Comparison of ENCODE assay signal across 25 mouse cellular contexts in genomic region chr12:12243148-12243547, GRCm38 (mm10). TPM values are rescaled to one million over a fixed set of nuclear protein-coding genes. Genes with fewer than 3 reads are reported as not detected.
A peak's percentile ranks its signal among the peaks of the same experiment; 100 is the strongest.
DNase-seq lines count a peak whose midpoint lies in the region; ATAC-seq lines count a peak whose summit lies in the region.
"Had no signal": no experiment of that assay in that cellular context is flagged by ENCODE, and none has a peak within 500 bp of the region (broad histone marks: within the 10 kb centered on the region; RNA-seq: fewer than 3 reads in every experiment).

No protein-coding gene starts in this region.

- H3K4me2 ChIP-seq in hindbrain, embryonic 11.5 days (replicated peaks; ENCODE audit: low read depth, low read length): no peak overlapping the region
- H3K4me2 ChIP-seq in hindbrain, embryonic 12.5 days (replicated peaks): no peak overlapping the region
- no peak overlapping the region for H3K4me2 ChIP-seq in neural tube, embryonic 12.5 days (replicated peaks)
- H3K4me2 ChIP-seq: heart, embryonic 12.5 days; heart, embryonic 15.5 days; hindbrain, embryonic 15.5 days had no signal

- WGBS in hindbrain, embryonic 11.5 days: 58% methylated on average over 3 of the region's 3 CpGs
- WGBS in hindbrain, embryonic 12.5 days: 52% methylated on average over 3 of the region's 3 CpGs
- whole genome bisulfite sequencing in neural tube, embryonic 12.5 days: 28% methylated on average over 3 of the region's 3 CpGs
- 81% methylated on average over 3 of the region's 3 CpGs for WGBS in forebrain, embryonic 10.5 days

- no peak overlapping the region for H3K9ac ChIP-seq in hindbrain, embryonic 11.5 days (ENCODE audit: low read depth, low read length)
- H3K9ac ChIP-seq in hindbrain, embryonic 12.5 days: no peak overlapping the region
- H3K9ac ChIP-seq in neural tube, embryonic 12.5 days: no peak overlapping the region
- H3K9ac ChIP-seq: forebrain, postnatal 0 days; heart, embryonic 12.5 days; heart, embryonic 15.5 days; hindbrain, embryonic 15.5 days had no signal

- no peak overlapping the region for H3K27ac ChIP-seq in hindbrain, embryonic 11.5 days (ENCODE audit: low read depth, low read length)
- H3K27ac ChIP-seq in hindbrain, embryonic 12.5 days: no peak overlapping the region
- H3K27ac ChIP-seq in neural tube, embryonic 12.5 days: no peak overlapping the region
- no peak overlapping the region for H3K27ac ChIP-seq in forebrain, embryonic 10.5 days
- H3K27ac ChIP-seq: heart, embryonic 15.5 days; hindbrain, embryonic 10.5 days; hindbrain, embryonic 15.5 days had no signal

- H3K9me3 ChIP-seq in hindbrain, embryonic 11.5 days (ENCODE audit: control insufficient read depth, low read length): no peaks in the 10 kb centered on the region
- no peaks in the 10 kb centered on the region for H3K9me3 ChIP-seq in hindbrain, embryonic 12.5 days (replicated peaks)
- H3K9me3 ChIP-seq in neural tube, embryonic 12.5 days: no peaks in the 10 kb centered on the region
- H3K9me3 ChIP-seq in forebrain, embryonic 10.5 days: no peaks in the 10 kb centered on the region
- H3K9me3 ChIP-seq: heart, embryonic 12.5 days; heart, embryonic 15.5 days; hindbrain, embryonic 10.5 days; hindbrain, embryonic 15.5 days had no signal

- H3K36me3 ChIP-seq in hindbrain, embryonic 11.5 days (ENCODE audit: control insufficient read depth, insufficient read depth, low read length): no peaks in the 10 kb centered on the region
- no peaks in the 10 kb centered on the region for H3K36me3 ChIP-seq in hindbrain, embryonic 12.5 days
- no peaks in the 10 kb centered on the region for H3K36me3 ChIP-seq in neural tube, embryonic 12.5 days
- H3K36me3 ChIP-seq in forebrain, embryonic 10.5 days (replicated peaks): no peaks in the 10 kb centered on the region
- H3K36me3 ChIP-seq: heart, embryonic 12.5 days; heart, embryonic 15.5 days; hindbrain, embryonic 10.5 days; hindbrain, embryonic 15.5 days had no signal

- H3K27me3 ChIP-seq in hindbrain, embryonic 11.5 days (ENCODE audit: control insufficient read depth, insufficient read depth, low read length): no peaks in the 10 kb centered on the region
- no peaks in the 10 kb centered on the region for H3K27me3 ChIP-seq in hindbrain, embryonic 12.5 days
- H3K27me3 ChIP-seq in neural tube, embryonic 12.5 days (replicated peaks): no peaks in the 10 kb centered on the region
- no peaks in the 10 kb centered on the region for H3K27me3 ChIP-seq in forebrain, embryonic 10.5 days (ENCODE audit: poor library complexity, severe bottlenecking)
- H3K27me3 ChIP-seq: heart, embryonic 12.5 days; heart, embryonic 15.5 days; hindbrain, embryonic 15.5 days had no signal

- H3K4me1 ChIP-seq in hindbrain, embryonic 11.5 days (replicated peaks; ENCODE audit: control insufficient read depth, insufficient read depth, low read length): no peaks in the 10 kb centered on the region
- peaks cover 2% of the 10 kb centered on the region; the same call in 1 of the 2 replicates for H3K4me1 ChIP-seq in hindbrain, embryonic 12.5 days
- H3K4me1 ChIP-seq in neural tube, embryonic 12.5 days: 0 out of 2 replicates have a peak, but pooled peaks cover 6% of the 10 kb centered on the region
- H3K4me1 ChIP-seq in forebrain, embryonic 10.5 days: peaks cover 7% of the 10 kb centered on the region
- H3K4me1 ChIP-seq: heart, embryonic 12.5 days; heart, embryonic 15.5 days; hindbrain, embryonic 15.5 days had no signal

- H3K4me3 ChIP-seq in hindbrain, embryonic 11.5 days (ENCODE audit: low read depth, low read length): no peak overlapping the region
- no peak overlapping the region for H3K4me3 ChIP-seq in hindbrain, embryonic 12.5 days
- H3K4me3 ChIP-seq in neural tube, embryonic 12.5 days: no peak overlapping the region
- no peak overlapping the region for H3K4me3 ChIP-seq in forebrain, embryonic 10.5 days
- H3K4me3 ChIP-seq: heart, embryonic 12.5 days; heart, embryonic 15.5 days; hindbrain, embryonic 10.5 days; hindbrain, embryonic 15.5 days had no signal

- ATAC-seq in hindbrain, embryonic 11.5 days (ENCODE audit: low FRiP score): peak; percentile 74
- ATAC-seq in hindbrain, embryonic 12.5 days (ENCODE audit: low FRiP score): no peak
- peak; percentile 54; the same call in 1 of the 2 replicates for ATAC-seq in neural tube, embryonic 12.5 days (ENCODE audit: low FRiP score, low read depth)
- ATAC-seq: CD4-positive, CD25-positive, alpha-beta regulatory T cell, adult 4 months; forebrain, embryonic 14.5 days; forebrain, postnatal 0 days; intestine, postnatal 0 days had no signal

- peak; percentile 21 for DNase-seq in hindbrain, embryonic 11.5 days (ENCODE audit: low spot score)
- no peak for DNase-seq in neural tube, embryonic 10.5 days (ENCODE audit: extremely low spot score, low spot score)
- DNase-seq in embryo, embryonic 10.5 days (ENCODE audit: low spot score): peak; percentile 48
- no peak for DNase-seq in forebrain, embryonic 10.5 days (ENCODE audit: extremely low spot score, low spot score)
- no peak for DNase-seq in spleen, adult 18-20 months
- DNase-seq: adrenal gland, postnatal 14 days; cerebellum, adult 11-12 months; cerebellum, adult 8-10 months; cerebellum, postnatal 10 days; cerebellum, postnatal 36 days; forebrain, postnatal 0 days; gastrocnemius, postnatal 25 days; heart, adult 18-20 months; heart, postnatal 10 days; heart, postnatal 36 days had no signal

RNA-seq across cellular contexts. Expression of gene Fam49a, which starts 18.8 kb away (rescaled TPM):
- 24.1 and 26.6 TPM in 2 replicates for polyA plus RNA-seq in hindbrain, embryonic 11.5 days (2014; fragmentation: Nextera tagmentation; extraction: Ambion mirVana)
- polyA plus RNA-seq in hindbrain, embryonic 12.5 days (2016; fragmentation: Nextera tagmentation; extraction: Ambion mirVana): 21.3 and 22.2 TPM in 2 replicates
- 27.8 and 30.0 TPM in 2 replicates for polyA plus RNA-seq in neural tube, embryonic 12.5 days (2016; fragmentation: Nextera tagmentation; extraction: Ambion mirVana)
- polyA plus RNA-seq in forebrain, embryonic 10.5 days (2016; fragmentation: Nextera tagmentation; extraction: Ambion mirVana): 5.3 and 6.3 TPM in 2 replicates
- polyA plus RNA-seq: C2C12 had no signal

Comparison
In these comparisons a context has a peak if more than half of its experiments do, and no peak if none do; other contexts are left out.
1. DNase-seq: peak in hindbrain, embryonic 11.5 days (single experiment) and embryo, embryonic 10.5 days (single experiment); none in neural tube, embryonic 10.5 days (single experiment), forebrain, embryonic 10.5 days (single experiment) and spleen, adult 18-20 months (0 of 2).